Mouse (Mus musculus) splenic B cell, adult 2 months (primary cell): Measurements from ENCODE around the gene Cpsf7.
A peak's percentile ranks its signal among the peaks of the same experiment; 100 is the strongest.
"Not testable (repeated sequence)": the region's sequence is repeated elsewhere in the genome, so short reads cannot be mapped to it uniquely, and the experiment has no call there.

ENCODE experiments used
- DNase-seq: peaks from one replicate; pipeline ENCODE4 v3.0.0-alpha.2; 2011; ENCODE audit warnings: low read depth, low spot score
- H3K27me3 ChIP-seq: 2 replicates; pipeline ENCODE4 v1.6.1; 2012; ENCODE audit warnings: mild to moderate bottlenecking, low read length, moderate library complexity, mixed read lengths; ENCODE audit not compliant: control insufficient read depth, poor library complexity, insufficient read depth, severe bottlenecking
- H3K36me3 ChIP-seq: 2 replicates; pipeline ENCODE4 v1.6.1; 2012; ENCODE audit warnings: mild to moderate bottlenecking, low read length, moderate library complexity, mixed read lengths; ENCODE audit not compliant: control insufficient read depth, poor library complexity, insufficient read depth, severe bottlenecking

Gene Cpsf7

DNA sequence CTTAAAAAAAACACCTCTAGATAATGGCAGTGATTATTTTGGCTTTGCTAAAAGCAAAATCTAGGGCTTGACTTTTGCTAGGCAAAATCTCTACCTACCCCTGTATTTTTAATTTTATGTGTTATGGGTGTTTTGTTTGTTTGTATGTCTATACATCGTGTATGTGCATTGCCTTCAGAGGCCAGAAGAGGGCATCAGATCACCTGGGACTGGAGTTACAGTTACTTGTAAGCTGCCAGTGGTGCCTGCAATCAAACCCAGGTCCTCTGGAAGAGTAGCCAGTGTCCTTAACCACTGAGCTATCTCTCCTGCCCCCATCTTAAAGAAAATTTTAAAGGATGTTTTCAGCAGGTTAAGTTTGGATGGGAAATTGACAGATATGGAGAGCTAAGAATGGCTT lies 5.0 kb downstream of the Cpsf7 start:
- H3K27me3 ChIP-seq, result no peaks in the 10 kb centered on the region
- DNase-seq, result peak; percentile 36
- H3K36me3 ChIP-seq, result peaks cover 19% of the 10 kb centered on the region

DNA sequence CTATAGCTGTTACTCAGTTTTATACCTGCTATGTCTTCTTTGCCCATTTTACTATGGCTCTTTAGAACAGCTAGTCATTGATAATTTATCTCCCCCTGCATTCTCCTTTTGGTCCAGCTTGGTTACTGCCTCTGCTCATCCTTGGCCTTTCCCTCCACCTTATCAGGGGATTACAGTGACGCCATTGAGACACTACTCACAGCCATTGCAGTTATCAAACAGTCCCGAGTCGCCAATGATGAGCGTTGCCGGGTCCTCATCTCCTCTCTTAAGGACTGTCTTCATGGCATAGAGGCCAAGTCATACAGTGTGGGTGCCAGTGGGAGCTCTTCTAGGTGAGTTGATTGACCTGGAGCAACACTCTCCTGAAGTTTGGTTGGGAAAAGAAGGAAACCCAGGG lies 14.4 kb downstream of the Cpsf7 start:
- no peaks in the 10 kb centered on the region for H3K27me3 ChIP-seq
- DNase-seq, result no peak
- H3K36me3 ChIP-seq, result peaks cover 24% of the 10 kb centered on the region

DNA sequence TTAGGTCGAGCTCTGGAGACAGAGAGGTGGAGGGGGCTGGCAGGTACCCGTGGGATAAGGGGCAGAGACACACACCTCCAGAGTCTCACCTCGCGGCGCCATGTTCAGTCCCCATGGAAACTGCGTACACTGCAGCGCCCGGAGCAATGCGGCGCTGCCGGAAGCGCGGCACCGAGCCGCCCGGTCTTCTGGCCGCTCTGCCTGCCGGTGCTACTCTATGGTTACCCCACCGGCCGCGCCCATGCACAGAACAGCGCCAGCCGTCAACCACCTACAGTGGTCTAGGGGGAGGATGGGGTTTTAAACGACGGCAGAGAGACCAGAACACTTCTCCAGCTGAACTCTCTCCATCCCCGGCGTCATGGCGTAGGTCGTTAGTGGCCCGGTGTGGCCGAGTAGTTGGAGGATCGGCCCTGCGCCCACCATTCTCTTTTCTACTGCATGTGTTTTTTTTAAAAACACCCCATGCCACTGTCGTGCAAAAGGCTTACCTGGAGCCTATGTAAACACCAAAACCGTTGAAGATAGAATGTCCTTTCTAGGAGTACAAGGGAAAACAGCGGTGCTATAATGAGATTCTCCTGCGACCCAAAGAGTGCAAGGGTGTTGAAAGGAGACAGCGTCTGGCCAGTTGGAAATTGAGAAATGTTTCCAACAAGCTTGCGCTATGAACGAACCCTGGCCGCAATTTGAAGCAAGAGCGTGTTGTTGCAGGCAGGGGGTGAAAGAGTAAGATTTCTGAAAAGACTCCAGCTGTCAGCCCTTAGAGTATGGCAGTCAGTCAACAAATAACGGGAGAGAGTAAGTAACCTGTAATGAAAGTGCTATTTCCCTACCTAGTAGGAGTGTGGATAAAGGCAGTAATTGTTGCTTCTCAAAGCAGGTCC lies 30.8 kb downstream of the Cpsf7 start, which contains the start of gene Tmem216:
Gene Tmem216, minus strand, starts transcription at position 615 of the 887 bp plus-strand sequence.
- H3K27me3 ChIP-seq, result no peaks in the 10 kb centered on the region
- H3K36me3 ChIP-seq, result no peaks in the 10 kb centered on the region; the same call in 1 of the 2 replicates
- DNase-seq, result peak; percentile 88

DNA sequence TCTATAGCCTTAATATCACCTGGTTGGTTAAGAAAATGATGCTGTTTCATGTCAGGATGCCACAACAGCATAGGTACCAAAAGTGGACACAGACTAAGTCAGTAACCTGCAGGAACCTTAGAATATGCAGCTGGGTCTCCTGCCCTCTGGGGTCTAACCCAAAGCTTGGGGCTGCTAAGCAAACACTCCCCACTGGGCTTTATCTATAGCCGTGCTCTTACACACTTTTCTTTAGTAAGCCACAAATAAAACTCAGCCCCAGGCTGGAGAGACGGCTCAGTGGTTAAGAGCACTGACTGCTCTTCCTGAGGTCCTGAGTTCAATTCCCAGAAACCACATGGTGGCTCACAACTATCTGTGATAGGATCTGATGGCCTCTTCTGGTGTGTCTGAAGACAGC lies 31.9 kb downstream of the Cpsf7 start:
- no peak for DNase-seq

DNA sequence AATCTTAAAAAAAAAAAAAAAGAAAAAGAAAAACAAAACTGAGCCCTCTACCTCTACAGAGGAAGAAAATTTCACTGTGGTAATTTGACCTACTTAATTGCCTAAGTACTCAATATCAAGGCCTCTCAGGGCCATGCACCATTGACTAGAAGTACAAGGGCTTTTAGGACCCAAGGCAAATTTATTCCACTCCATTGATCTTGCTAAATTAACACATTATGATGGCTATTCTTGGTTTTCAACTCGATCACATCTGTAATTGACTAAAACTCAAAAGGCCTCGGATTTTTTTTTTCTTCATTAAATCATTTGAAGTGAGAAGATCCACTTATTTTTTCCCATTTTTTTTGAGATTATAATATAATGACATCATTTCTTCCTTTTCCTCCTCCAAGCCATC lies 32.4 kb downstream of the Cpsf7 start:
- no peak for DNase-seq
- Histone ChIP-seq H3K36me3 (no peaks in the 10 kb centered on the region), H3K27me3 (no peaks in the 10 kb centered on the region)

More for the DNA sequence above, 31.9 kb downstream of the Cpsf7 start:
- no peaks in the 10 kb centered on the region for H3K27me3 ChIP-seq
- H3K36me3 ChIP-seq, result no peaks in the 10 kb centered on the region

DNA sequence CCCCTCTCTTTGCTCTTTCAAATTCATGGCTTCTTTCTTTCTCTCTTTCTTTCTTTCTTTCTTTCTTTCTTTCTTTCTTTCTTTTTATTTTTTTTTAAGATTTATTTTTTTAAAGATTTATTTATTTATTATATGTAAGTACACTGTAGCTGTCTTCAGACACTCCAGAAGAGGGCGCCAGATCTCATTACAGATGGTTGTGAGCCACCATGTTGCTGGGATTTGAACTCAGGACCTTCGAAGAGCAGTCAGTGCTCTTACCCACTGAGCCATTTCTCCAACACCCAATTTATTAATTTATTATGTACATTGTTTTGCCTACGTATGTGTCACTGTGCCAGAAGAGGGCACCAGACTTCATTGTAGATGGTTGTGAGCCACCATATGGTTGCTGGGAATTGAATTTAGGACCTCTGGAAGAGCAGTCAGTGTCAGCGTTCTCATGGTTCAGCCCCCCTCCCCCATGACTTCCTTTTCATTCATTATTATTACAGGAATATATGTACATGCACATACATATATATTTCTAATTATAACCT lies 32.8 kb downstream of the Cpsf7 start:
- peak; percentile 43 for DNase-seq
- H3K27me3 ChIP-seq, H3K36me3 ChIP-seq: not testable (repeated sequence)

DNA sequence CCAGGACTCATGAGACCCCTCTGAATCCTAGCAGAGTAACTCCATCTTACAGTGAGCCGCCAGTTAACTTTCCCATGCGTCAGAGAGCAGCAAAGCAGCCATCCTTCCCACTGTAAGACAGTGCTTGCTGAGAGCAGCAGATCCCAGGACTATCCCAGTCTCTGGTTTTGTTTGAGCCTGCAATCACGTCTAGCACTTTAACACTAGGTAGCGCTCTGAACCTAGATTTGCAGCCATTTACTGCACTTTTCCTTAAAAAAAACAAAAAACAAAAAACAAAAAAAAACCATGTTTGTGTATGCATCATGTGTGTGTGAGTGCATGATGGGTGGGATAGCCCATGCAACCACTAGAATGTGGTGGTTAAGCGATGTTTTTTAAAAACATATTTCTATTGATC lies 35.0 kb downstream of the Cpsf7 start:
- H3K27me3 ChIP-seq, result no peaks in the 10 kb centered on the region

DNA sequence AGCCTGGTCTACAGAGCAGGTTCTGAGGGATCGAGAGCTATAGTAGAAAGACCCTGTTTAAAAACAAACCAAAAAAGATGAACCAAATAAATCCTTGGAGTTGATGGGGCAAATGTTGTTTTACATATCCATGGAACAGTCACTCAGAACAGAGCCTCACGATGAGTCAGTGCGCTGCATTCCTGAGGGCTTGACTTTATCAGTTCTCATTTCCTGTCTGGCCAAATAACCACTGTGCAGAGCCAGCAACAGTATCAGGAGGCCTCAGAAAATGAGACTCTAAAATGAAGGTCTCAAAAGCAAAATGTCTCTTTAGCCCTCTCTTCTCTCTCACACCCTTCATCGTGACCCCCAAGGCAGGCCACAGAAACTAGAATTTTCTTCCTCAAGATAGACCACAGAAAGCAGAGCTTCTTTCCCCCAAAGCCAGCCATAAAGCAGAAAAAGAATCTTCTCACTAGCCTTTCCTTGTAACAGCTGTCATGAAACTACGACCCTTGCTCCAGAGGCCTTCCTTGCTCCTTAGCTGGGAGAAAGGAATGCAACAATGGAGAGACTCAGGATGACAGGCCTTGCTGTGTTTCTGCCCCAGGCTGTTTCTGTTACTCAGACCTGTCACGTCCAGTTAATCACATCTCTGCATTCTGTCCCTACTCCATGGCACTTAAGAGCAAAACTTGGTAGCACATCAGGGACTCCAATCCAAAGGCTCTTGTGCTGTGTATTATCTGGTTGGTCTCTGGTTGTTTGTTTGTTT lies 36.7 kb downstream of the Cpsf7 start:
- Histone ChIP-seq H3K36me3 (no peaks in the 10 kb centered on the region), H3K27me3 (no peaks in the 10 kb centered on the region)
- no peak for DNase-seq

More for the DNA sequence above, 35.0 kb downstream of the Cpsf7 start:
- DNase-seq, result no peak
- H3K36me3 ChIP-seq, result no peaks in the 10 kb centered on the region

DNA sequence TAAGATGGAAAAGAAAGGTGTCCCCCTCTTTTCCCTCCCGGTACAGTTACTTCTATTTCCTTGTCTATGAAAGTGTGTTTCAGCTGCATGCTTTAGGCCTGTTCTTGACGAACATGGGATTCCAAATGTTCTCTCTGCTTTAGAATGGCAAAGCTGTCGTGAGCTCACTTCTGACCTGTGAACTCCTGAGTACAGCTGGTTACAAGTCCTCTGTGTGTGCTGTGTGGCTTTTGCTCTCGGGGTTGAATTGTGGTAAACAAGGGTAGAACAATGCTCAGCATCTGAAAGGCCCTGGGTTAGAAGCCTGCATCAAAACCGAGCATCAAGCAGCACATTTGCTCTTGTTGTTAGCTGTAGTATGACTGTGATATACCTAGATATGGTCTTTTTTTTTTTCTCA lies 37.3 kb downstream of the Cpsf7 start:
- no peaks in the 10 kb centered on the region for H3K27me3 ChIP-seq
- H3K36me3 ChIP-seq, result no peaks in the 10 kb centered on the region
- no peak for DNase-seq

DNA sequence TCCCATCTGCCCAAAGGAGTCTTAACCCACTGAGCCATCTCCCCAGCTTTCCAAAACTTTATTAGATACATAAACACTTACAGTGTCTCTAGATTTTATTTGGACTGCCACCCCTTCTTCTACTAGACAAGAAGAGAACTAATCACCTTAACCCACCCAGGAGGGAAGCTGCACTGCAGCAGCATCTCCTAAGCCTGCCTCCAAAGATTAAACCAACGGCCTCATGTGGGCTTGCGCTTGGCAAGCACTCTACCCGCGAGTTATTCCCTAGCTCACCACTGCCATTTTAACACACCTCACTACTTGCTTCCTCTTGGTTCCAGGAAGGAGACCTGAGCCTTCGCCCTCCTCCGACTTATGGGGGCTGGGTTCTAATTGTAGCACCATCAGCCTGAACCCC lies 39.2 kb downstream of the Cpsf7 start:
- Histone ChIP-seq H3K36me3 (no peaks in the 10 kb centered on the region), H3K27me3 (no peaks in the 10 kb centered on the region)
- DNase-seq, result no peak

DNA sequence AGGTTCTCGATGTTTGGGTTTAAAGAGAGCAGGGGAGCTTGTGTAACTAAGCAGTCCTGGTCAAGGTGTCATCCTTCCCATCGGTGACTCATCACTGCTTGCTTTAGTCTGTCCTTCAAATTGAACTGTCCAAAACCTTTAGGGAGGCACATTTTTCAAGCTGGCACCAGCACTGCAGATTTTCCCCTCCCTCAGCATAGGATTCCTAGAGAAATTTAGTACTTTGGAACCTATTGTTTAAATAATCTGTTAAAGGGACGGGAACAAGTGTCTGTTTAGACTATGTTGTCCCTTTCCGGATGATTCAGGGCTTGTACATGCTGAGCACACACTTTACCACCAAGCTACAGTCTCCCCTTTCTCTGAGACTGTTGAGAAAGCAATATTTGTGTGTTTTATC lies 40.2 kb downstream of the Cpsf7 start:
- peaks cover 1% of the 10 kb centered on the region; the same call in 1 of the 2 replicates for H3K36me3 ChIP-seq
- no peak for DNase-seq
- H3K27me3 ChIP-seq, result no peaks in the 10 kb centered on the region

DNA sequence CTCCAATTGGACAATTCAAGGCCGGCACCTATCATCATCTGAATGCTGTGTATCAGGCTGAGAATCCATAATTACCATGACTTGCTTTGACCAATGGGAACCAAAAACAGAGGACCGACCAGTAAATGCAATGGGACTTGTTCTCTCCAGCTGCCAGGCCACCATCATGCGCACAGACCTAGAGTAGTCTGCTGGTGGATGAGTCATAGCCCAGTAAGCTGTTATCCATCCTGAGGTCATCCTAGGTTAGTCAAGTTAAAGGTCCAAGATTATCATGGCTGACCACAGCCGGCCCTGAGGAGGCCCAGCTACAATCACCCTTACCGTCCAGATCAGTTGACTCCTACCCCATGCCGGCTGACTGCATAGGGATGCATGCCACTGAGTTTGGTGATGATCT lies 44.6 kb downstream of the Cpsf7 start:
- no peak for DNase-seq
- Histone ChIP-seq H3K36me3 (peaks cover 11% of the 10 kb centered on the region), H3K27me3 (no peaks in the 10 kb centered on the region)

DNA sequence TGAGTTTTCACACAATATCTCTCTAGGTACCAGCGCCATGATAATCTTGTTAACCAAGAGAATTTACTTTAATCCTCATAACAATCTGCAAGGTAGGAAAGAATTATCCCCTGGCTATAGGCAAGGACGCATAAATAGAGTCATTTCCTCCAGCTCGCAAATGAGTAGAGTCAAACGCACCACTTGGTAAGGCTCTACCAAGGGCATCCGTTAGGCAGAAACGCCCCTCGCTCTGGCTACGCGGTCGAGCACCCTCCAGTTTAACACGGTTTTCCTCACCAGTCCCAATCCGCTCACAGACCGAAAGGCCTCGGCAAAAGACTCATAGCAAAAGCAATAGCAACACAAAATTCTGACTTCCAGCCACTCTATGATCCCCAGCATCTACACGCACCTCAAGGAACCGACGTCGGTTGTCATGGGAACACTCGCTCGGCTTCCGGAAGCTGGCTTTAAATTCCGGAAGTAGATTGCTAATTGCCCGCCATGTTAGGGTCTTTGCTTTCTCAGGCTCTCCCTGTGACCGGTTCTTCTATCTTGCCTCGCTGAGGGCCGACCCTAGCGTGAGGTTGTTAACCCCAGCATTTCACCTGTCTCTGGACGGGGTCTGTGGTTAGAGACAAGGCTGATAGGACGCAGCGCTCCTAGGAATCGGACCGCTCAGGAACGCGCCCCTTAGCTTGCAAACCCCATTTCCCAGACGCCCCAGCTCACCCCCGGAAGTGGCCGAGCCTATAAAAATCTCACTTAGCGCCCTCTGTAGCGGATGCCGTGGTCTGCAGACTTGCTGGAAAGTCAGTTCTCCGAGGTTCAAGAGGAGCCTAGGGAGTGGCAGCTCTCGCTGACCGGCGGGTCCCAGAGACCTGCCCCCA lies 51.9 kb downstream of the Cpsf7 start, which contains the start of the genes Cyb561a3 and Tmem138:
Gene Cyb561a3, plus strand, starts transcription at position 483 of the 872 bp plus-strand sequence.
Gene Tmem138, minus strand, starts transcription at position 673 of the 872 bp plus-strand sequence.
- peaks cover 16% of the 10 kb centered on the region; the same call in 1 of the 2 replicates for H3K36me3 ChIP-seq
- H3K27me3 ChIP-seq, result no peaks in the 10 kb centered on the region
- peak; percentile 95 for DNase-seq

DNA sequence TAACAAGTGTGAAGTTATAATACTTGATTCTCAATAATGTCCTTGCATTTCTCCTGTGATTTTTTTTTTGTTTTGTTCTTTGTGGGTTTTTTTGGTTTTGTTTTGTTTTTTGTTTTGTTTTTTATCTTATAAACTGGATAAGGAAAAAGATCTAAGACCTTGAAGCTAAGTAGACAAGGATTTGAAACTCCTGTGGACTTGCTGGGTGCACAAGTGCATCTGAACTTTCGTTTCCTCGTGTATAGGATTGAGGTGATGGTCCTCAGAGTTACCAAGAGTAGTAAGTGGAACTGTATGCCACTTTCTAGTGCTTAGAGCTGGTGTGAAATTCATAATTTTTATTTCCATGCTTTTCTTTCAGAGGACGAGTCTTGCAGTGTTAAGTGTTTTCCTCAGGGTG lies 55.0 kb downstream of the Cpsf7 start:
- peak; percentile 44 for DNase-seq
- Histone ChIP-seq H3K36me3 (peaks cover 9% of the 10 kb centered on the region), H3K27me3 (no peaks in the 10 kb centered on the region)
